Mouse (Mus musculus): ENCODE results near the gene Smarcc2.

- TF ChIP-seq POLR2A (IDR thresholded peaks at IDR 0.05; ENCODE audit: low read depth, low read length) = no peak
- no peak for TF ChIP-seq CTCF (IDR thresholded peaks at IDR 0.05; ENCODE audit: borderline replicate concordance, insufficient read depth, low read length)
Measured at GRCm38 (mm10) chr10:128526366-128527356, 67.6 kb downstream of the Smarcc2 start.
